Comparison of ENCODE assay signal across 8 mouse cellular contexts in the genomic region with DNA sequence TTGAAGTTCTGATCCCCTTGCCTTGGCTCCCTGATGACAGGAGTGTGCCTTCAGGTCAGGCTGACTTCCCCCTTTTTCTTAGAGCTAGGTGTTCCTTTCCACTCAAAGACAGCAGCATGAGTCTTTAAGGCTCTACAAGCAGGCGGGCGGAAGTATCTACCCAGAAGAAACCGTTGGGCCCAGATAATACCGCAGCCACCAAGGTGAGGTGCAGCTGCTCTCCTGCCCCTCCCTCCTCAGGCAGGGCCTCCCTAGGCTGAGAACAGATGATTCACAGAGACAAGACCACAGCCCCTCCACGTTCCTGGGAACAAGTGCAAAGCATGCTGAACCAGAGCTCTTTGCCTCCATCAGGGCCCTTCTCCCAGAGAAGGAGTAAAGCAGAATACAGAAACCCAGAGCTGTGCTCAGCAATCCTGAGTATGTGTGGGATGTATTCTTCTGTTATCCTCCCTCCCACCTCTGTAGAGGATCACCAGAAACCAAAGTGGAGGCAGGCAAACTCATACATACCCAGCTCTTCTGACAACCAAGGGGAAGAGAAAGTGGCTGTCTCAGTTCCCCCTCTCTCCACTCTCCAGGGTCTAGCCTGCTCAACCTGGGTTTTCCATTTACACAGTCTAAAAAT. TPM values are rescaled to one million over a fixed set of nuclear protein-coding genes. Genes with fewer than 3 reads are reported as not detected.
DNase-seq lines count a peak whose midpoint lies in the region; ATAC-seq and TF ChIP-seq lines count a peak whose summit lies in the region.

A gene (minus strand): TSS at position 129 of the 628 bp plus-strand sequence.

- no peak within 1 kb of the TSS; the same call in 1 of the 2 replicates for H3K9ac ChIP-seq in lung, embryonic 16.5 days (ENCODE audit: low read length)
- no peak within 1 kb of the TSS for H3K9ac ChIP-seq in embryonic facial prominence, embryonic 11.5 days (replicated peaks; ENCODE audit: low read length)
- peak within 1 kb of the TSS; percentile 83 for H3K9ac ChIP-seq in liver, postnatal 0 days (replicated peaks)

- peak within 1 kb of the TSS; percentile 81 for H3K4me2 ChIP-seq in lung, embryonic 16.5 days (ENCODE audit: low read depth, low read length)
- peak within 1 kb of the TSS; percentile 94; the same call in 1 of the 2 replicates for H3K4me2 ChIP-seq in embryonic facial prominence, embryonic 11.5 days (ENCODE audit: low read depth, low read length)
- peak within 1 kb of the TSS; percentile 79 for H3K4me2 ChIP-seq in liver, postnatal 0 days (ENCODE audit: low read depth, low read length)

- no peak for ATAC-seq in lung, embryonic 16.5 days (ENCODE audit: low read depth)
- ATAC-seq in embryonic facial prominence, embryonic 11.5 days (replicated peaks; ENCODE audit: insufficient number of reproducible peaks, low FRiP score, low TSS enrichment, low read depth) = no peak
- ATAC-seq in liver, postnatal 0 days = peak; percentile 74

- no peak for TF ChIP-seq CTCF in liver, postnatal 0 days (IDR thresholded peaks at IDR 0.05; ENCODE audit: low read depth)

- H3K4me3 ChIP-seq in lung, embryonic 16.5 days (ENCODE audit: low read length) = peak within 1 kb of the TSS; percentile 70
- H3K4me3 ChIP-seq in embryonic facial prominence, embryonic 11.5 days (ENCODE audit: low read depth, low read length) = no peak within 1 kb of the TSS; the same call in 1 of the 2 replicates
- H3K4me3 ChIP-seq in liver, postnatal 0 days (ENCODE audit: low read depth, low read length) = peak within 1 kb of the TSS; percentile 77

- peak; percentile 67; the same call in 1 of the 2 replicates for TF ChIP-seq EP300 in liver, postnatal 0 days (IDR thresholded peaks at IDR 0.05; ENCODE audit: low read depth)

- DNase-seq in lung, postnatal 14 days = no peak
- DNase-seq in embryonic facial prominence, embryonic 11.5 days (ENCODE audit: low spot score) = no peak
- DNase-seq in heart, postnatal 36 days = no peak
- DNase-seq in liver, postnatal 0 days = peak; percentile 48
- DNase-seq in thymus, postnatal 10 days (ENCODE audit: low spot score in 2 of 2) = peak; percentile 84 to 87
- no peak for DNase-seq in frontal cortex, postnatal 25 days (ENCODE audit: low spot score in 2 of 2)
- DNase-seq in kidney, adult 11 months = no peak

- no peaks in the 10 kb centered on the region for H3K9me3 ChIP-seq in lung, embryonic 16.5 days (ENCODE audit: control insufficient read depth, low read length)
- no peaks in the 10 kb centered on the region for H3K9me3 ChIP-seq in embryonic facial prominence, embryonic 11.5 days (replicated peaks; ENCODE audit: control insufficient read depth, low read length)
- no peaks in the 10 kb centered on the region for H3K9me3 ChIP-seq in liver, postnatal 0 days (ENCODE audit: low read length)

- H3K4me1 ChIP-seq in lung, embryonic 16.5 days (replicated peaks; ENCODE audit: control insufficient read depth, insufficient read depth, low read length) = peaks cover 21% of the 10 kb centered on the region
- no peaks in the 10 kb centered on the region for H3K4me1 ChIP-seq in embryonic facial prominence, embryonic 11.5 days (ENCODE audit: control insufficient read depth, insufficient read depth, low read length)
- peaks cover 34% of the 10 kb centered on the region for H3K4me1 ChIP-seq in liver, postnatal 0 days (ENCODE audit: insufficient read depth)

- H3K36me3 ChIP-seq in lung, embryonic 16.5 days (ENCODE audit: control insufficient read depth, insufficient read depth, low read length) = no peaks in the 10 kb centered on the region
- H3K36me3 ChIP-seq in embryonic facial prominence, embryonic 11.5 days (replicated peaks; ENCODE audit: control insufficient read depth, insufficient read depth, low read depth, low read length) = no peaks in the 10 kb centered on the region
- no peaks in the 10 kb centered on the region for H3K36me3 ChIP-seq in liver, postnatal 0 days (replicated peaks; ENCODE audit: insufficient read depth, low read length)

- H3K27me3 ChIP-seq in lung, embryonic 16.5 days (ENCODE audit: control insufficient read depth, insufficient read depth, low read depth, low read length) = no peaks in the 10 kb centered on the region
- H3K27me3 ChIP-seq in embryonic facial prominence, embryonic 11.5 days (ENCODE audit: control insufficient read depth, insufficient read depth, low read length) = peaks cover 4% of the 10 kb centered on the region; the same call in 1 of the 2 replicates
- peaks cover 4% of the 10 kb centered on the region; the same call in 1 of the 2 replicates for H3K27me3 ChIP-seq in liver, postnatal 0 days (ENCODE audit: insufficient read depth, low read length)

- intact Hi-C loops in heart, postnatal 36 days (cut with DNase I) = loop anchor here (2.0 kb wide), 2 partner anchors 25 to 49 kb away; no protein-coding TSS in a partner anchor

- WGBS in lung, embryonic 16.5 days = 53% methylated on average over 5 of the region's 5 CpGs
- WGBS in embryonic facial prominence, embryonic 11.5 days = 52% methylated on average over 5 of the region's 5 CpGs
- 20% methylated on average over 5 of the region's 5 CpGs for WGBS in liver, postnatal 0 days (ENCODE audit: insufficient replicate concordance)

- peak within 1 kb of the TSS; percentile 70 for H3K27ac ChIP-seq in lung, embryonic 16.5 days (ENCODE audit: low read length)
- no peak within 1 kb of the TSS for H3K27ac ChIP-seq in embryonic facial prominence, embryonic 11.5 days (replicated peaks; ENCODE audit: low read depth, low read length)
- peak within 1 kb of the TSS; percentile 91 for H3K27ac ChIP-seq in liver, postnatal 0 days (ENCODE audit: low read depth)

RNA-seq across cellular contexts. Expression of the gene that starts here (rescaled TPM):
- polyA plus RNA-seq in lung, embryonic 16.5 days (2015; fragmentation: Nextera tagmentation; extraction: Ambion mirVana) = 47.8 and 51.5 TPM in 2 replicates
- 7.8 and 8.3 TPM in 2 replicates for polyA plus RNA-seq in embryonic facial prominence, embryonic 11.5 days (2014; fragmentation: Nextera tagmentation; extraction: Ambion mirVana)
- 10 to 100 TPM; 74.2 to 80.7 TPM for total RNA-seq in heart, postnatal 36 days (2021)
- polyA plus RNA-seq in liver, postnatal 0 days (2015; fragmentation: Nextera tagmentation; extraction: Ambion mirVana) = 14.6 and 15.0 TPM in 2 replicates

Comparison
In these comparisons a context has a peak if more than half of its experiments do, and no peak if none do; other contexts are left out.
1. DNase-seq: peak in liver, postnatal 0 days (single experiment) and thymus, postnatal 10 days (2 of 2); none in lung, postnatal 14 days (single experiment), embryonic facial prominence, embryonic 11.5 days (single experiment), heart, postnatal 36 days (0 of 2), frontal cortex, postnatal 25 days (0 of 2) and kidney, adult 11 months (single experiment).
2. Peak in every context shown above with its lines, with median percentiles within 50 percentile points of each other: H3K4me2 ChIP-seq.